Mouse (Mus musculus): ENCODE measurements around the gene Tmem223. TPM values are rescaled to one million over a fixed set of nuclear protein-coding genes. Genes with fewer than 3 reads are reported as not detected.

The Tmem223 gene
- polyA plus RNA-seq, 1 experiment from 2014 or later: 159 TPM

- ATAC-seq (no peak), DNase-seq (ENCODE audit: low spot score) (no peak)
- Histone ChIP-seq H3K27ac (ENCODE audit: low read length) (peak overlapping the region; percentile 93), H3K4me1 (ENCODE audit: insufficient read depth, low read depth, low read length) (peaks cover 6% of the 10 kb centered on the region; the same call in 1 of the 2 replicates), H3K9me3 (ENCODE audit: low read length) (no peaks in the 10 kb centered on the region), H3K27me3 (replicated peaks; ENCODE audit: insufficient read depth, low read length) (no peaks in the 10 kb centered on the region), H3K9ac (replicated peaks; ENCODE audit: low read depth) (peak overlapping the region; percentile 96), H3K36me3 (ENCODE audit: insufficient read depth, low read length) (peaks cover 11% of the 10 kb centered on the region), H3K4me3 (ENCODE audit: low read depth, low read length) (peak overlapping the region; percentile 96), H3K4me2 (replicated peaks; ENCODE audit: low read depth, low read length) (peak overlapping the region; percentile 75)
- WGBS: 2% methylated on average over 14 of the region's 14 CpGs
- TF ChIP-seq EP300 (IDR thresholded peaks at IDR 0.05) (no peak), CTCF (IDR thresholded peaks at IDR 0.05) (no peak)
Observed at GRCm38 (mm10) chr19:8757471-8757998, 13.3 kb upstream of the Tmem223 start.

DNA sequence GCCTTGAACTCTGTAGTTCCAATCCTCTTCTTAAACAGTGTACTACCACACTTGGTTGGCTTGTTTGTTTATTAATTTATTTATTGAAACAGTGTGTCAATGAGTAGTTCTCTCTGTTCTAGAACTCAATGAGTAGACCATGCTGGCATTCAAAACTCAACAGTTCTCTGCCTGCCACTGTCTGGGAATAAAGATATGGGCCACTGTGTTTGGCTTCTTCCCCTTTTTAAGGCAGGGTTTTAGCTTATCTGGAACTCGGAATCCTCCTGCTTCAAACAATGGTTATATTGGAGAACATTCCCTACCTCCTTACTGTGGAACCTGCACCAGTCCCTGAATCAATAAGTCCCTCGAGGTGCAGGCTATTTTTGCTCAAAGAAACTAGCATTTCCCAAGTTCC, 11.9 kb upstream of the Tmem223 start:
- H3K4me3 ChIP-seq (ENCODE audit: low read depth, low read length): no peak overlapping the region
- H3K27me3 ChIP-seq (replicated peaks; ENCODE audit: insufficient read depth, low read length): no peaks in the 10 kb centered on the region
- H3K36me3 ChIP-seq (ENCODE audit: insufficient read depth, low read length): peaks cover 19% of the 10 kb centered on the region
- no peak overlapping the region for H3K4me2 ChIP-seq (replicated peaks; ENCODE audit: low read depth, low read length)
- no peak for TF ChIP-seq EP300 (IDR thresholded peaks at IDR 0.05)
- TF ChIP-seq CTCF (IDR thresholded peaks at IDR 0.05): no peak
- no peak overlapping the region for H3K27ac ChIP-seq (ENCODE audit: low read length)
- H3K9me3 ChIP-seq (ENCODE audit: low read length): no peaks in the 10 kb centered on the region
- 73% methylated on average over 2 of the region's 2 CpGs for WGBS
- no peak for ATAC-seq
- no peak for DNase-seq (ENCODE audit: low spot score)
- H3K9ac ChIP-seq (replicated peaks; ENCODE audit: low read depth): no peak overlapping the region
- H3K4me1 ChIP-seq (ENCODE audit: insufficient read depth, low read depth, low read length): peaks cover 6% of the 10 kb centered on the region; the same call in 1 of the 2 replicates

- ATAC-seq: no peak
Observed at GRCm38 (mm10) chr19:8760757-8761156, 10.0 kb upstream of the Tmem223 start.

DNA sequence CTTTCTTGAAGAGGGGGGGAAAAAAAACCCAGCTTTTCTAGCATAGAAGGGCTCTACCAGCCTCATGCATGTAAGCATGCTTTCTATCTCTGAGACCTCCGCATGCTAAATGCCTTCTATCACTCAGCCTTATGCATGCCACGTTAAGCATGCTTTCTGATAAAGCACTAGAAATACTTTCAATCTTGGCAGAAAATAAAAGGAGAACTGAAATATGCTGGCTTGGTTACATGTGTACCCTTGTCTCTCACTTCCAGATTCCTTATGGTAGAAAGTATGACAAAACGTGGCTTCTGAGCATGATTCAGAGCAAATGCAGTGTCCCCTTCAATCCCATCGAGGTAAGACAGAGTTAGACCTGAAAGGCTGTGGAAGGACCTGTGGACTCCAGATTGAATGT, 7.5 kb upstream of the Tmem223 start:
- Histone ChIP-seq H3K4me1 (ENCODE audit: insufficient read depth, low read depth, low read length) (peaks cover under 1% of the 10 kb centered on the region; the same call in 1 of the 2 replicates), H3K4me2 (replicated peaks; ENCODE audit: low read depth, low read length) (no peak overlapping the region), H3K9ac (replicated peaks; ENCODE audit: low read depth) (no peak overlapping the region), H3K36me3 (ENCODE audit: insufficient read depth, low read length) (peaks cover 50% of the 10 kb centered on the region), H3K4me3 (ENCODE audit: low read depth, low read length) (no peak overlapping the region), H3K27me3 (replicated peaks; ENCODE audit: insufficient read depth, low read length) (no peaks in the 10 kb centered on the region), H3K9me3 (ENCODE audit: low read length) (peaks cover 3% of the 10 kb centered on the region; the same call in 1 of the 2 replicates), H3K27ac (ENCODE audit: low read length) (no peak overlapping the region)
- ATAC-seq (no peak), DNase-seq (ENCODE audit: low spot score) (no peak)
- WGBS: 76% methylated on average over 4 of the region's 4 CpGs
- TF ChIP-seq EP300 (IDR thresholded peaks at IDR 0.05) (no peak), CTCF (IDR thresholded peaks at IDR 0.05) (no peak)

More at GRCm38 (mm10) chr19:8760757-8761156, 10.0 kb upstream of the Tmem223 start:
- Histone ChIP-seq H3K27me3 (replicated peaks; ENCODE audit: insufficient read depth, low read length) (no peaks in the 10 kb centered on the region), H3K9ac (replicated peaks; ENCODE audit: low read depth) (no peak overlapping the region), H3K4me3 (ENCODE audit: low read depth, low read length) (no peak overlapping the region), H3K27ac (ENCODE audit: low read length) (no peak overlapping the region), H3K4me1 (ENCODE audit: insufficient read depth, low read depth, low read length) (peaks cover 6% of the 10 kb centered on the region; the same call in 1 of the 2 replicates), H3K4me2 (replicated peaks; ENCODE audit: low read depth, low read length) (no peak overlapping the region), H3K9me3 (ENCODE audit: low read length) (peaks cover 3% of the 10 kb centered on the region; the same call in 1 of the 2 replicates), H3K36me3 (ENCODE audit: insufficient read depth, low read length) (peaks cover 29% of the 10 kb centered on the region)
- TF ChIP-seq CTCF (IDR thresholded peaks at IDR 0.05): peak; percentile 29; the same call in 1 of the 2 replicates
- no peak for TF ChIP-seq EP300 (IDR thresholded peaks at IDR 0.05)
- no peak for DNase-seq (ENCODE audit: low spot score)
- 93% methylated on average over 2 of the region's 2 CpGs for WGBS

DNA sequence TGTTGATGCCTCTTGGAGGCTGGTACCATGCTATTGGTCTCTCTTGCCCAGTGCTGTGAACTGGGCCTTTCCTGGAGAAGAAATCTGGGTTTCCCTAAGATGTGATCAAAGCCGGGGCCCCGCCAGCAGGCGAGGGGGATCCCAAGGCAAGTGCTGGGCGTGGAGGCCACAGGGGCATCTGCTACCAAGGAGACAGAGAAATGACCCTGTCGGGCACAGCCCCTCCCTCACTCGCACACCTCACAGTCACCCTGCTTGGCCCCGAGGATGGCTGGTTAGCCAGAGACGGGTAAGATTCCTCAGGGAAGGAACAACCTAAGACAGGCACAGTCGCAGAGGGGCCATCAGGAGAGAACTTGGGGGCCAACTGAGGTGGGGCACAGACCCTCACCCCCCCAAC, 5.2 kb upstream of the Tmem223 start:
- Histone ChIP-seq H3K9me3 (ENCODE audit: low read length) (peaks cover 3% of the 10 kb centered on the region; the same call in 1 of the 2 replicates), H3K27ac (ENCODE audit: low read length) (no peak overlapping the region), H3K36me3 (ENCODE audit: insufficient read depth, low read length) (peaks cover 58% of the 10 kb centered on the region), H3K27me3 (replicated peaks; ENCODE audit: insufficient read depth, low read length) (no peaks in the 10 kb centered on the region), H3K4me3 (ENCODE audit: low read depth, low read length) (no peak overlapping the region), H3K9ac (replicated peaks; ENCODE audit: low read depth) (no peak overlapping the region), H3K4me2 (replicated peaks; ENCODE audit: low read depth, low read length) (no peak overlapping the region), H3K4me1 (ENCODE audit: insufficient read depth, low read depth, low read length) (peaks cover 1% of the 10 kb centered on the region; the same call in 1 of the 2 replicates)
- DNase-seq (ENCODE audit: low spot score): no peak
- ATAC-seq: no peak
- no peak for TF ChIP-seq EP300 (IDR thresholded peaks at IDR 0.05)
- TF ChIP-seq CTCF (IDR thresholded peaks at IDR 0.05): no peak
- WGBS: 97% methylated on average over 9 of the region's 9 CpGs

- Histone ChIP-seq H3K9me3 (ENCODE audit: low read length) (no peaks in the 10 kb centered on the region), H3K4me2 (replicated peaks; ENCODE audit: low read depth, low read length) (peak overlapping the region; percentile 96), H3K36me3 (ENCODE audit: insufficient read depth, low read length) (peaks cover 11% of the 10 kb centered on the region), H3K27ac (ENCODE audit: low read length) (no peak overlapping the region), H3K27me3 (replicated peaks; ENCODE audit: insufficient read depth, low read length) (no peaks in the 10 kb centered on the region), H3K4me3 (ENCODE audit: low read depth, low read length) (no peak overlapping the region), H3K4me1 (ENCODE audit: insufficient read depth, low read depth, low read length) (peaks cover 20% of the 10 kb centered on the region; the same call in 1 of the 2 replicates), H3K9ac (replicated peaks; ENCODE audit: low read depth) (no peak overlapping the region)
- TF ChIP-seq EP300 (IDR thresholded peaks at IDR 0.05) (no peak), CTCF (IDR thresholded peaks at IDR 0.05) (no peak)
- 71% methylated on average over 5 of the region's 5 CpGs for WGBS
- ATAC-seq: no peak
- no peak for DNase-seq (ENCODE audit: low spot score)
Observed at GRCm38 (mm10) chr19:8772996-8773395, 2.2 kb downstream of the Tmem223 start.

Data from lung, postnatal 0 days (tissue).